Mouse (Mus musculus) lung, embryonic 15.5 days (tissue): ENCODE data around the gene Lcmt1. TPM values are rescaled to one million over a fixed set of nuclear protein-coding genes. Genes with fewer than 3 reads are reported as not detected.

ENCODE experiments used
- ATAC-seq: fragments of 200-750 bp; cut with Nextera tagmentation; 2 replicates; pipeline ENCODE4 v1.8.0; 2017; ENCODE audit warnings: moderate number of reproducible peaks, borderline replicate concordance; ENCODE audit not compliant: low FRiP score, low TSS enrichment; ENCODE audit errors: extremely low read depth
- H3K27ac ChIP-seq: fragments of 300-500 bp; sonication (generic); 2 replicates; pipeline ENCODE4 v1.5.1; 2015; ENCODE audit warnings: moderate library complexity, mild to moderate bottlenecking, inconsistent platforms
- H3K27me3 ChIP-seq: fragments of 300-500 bp; sonication (generic); 2 replicates; pipeline ENCODE4 v1.6.1; 2015; ENCODE audit warnings: inconsistent platforms
- H3K36me3 ChIP-seq: fragments of 300-500 bp; sonication (generic); 2 replicates; pipeline ENCODE4 v1.6.1; 2015; ENCODE audit warnings: inconsistent platforms
- H3K4me1 ChIP-seq: fragments of 300-500 bp; sonication (generic); 2 replicates; pipeline ENCODE4 v1.6.1; 2015; ENCODE audit warnings: inconsistent platforms
- H3K4me2 ChIP-seq: fragments of 300-500 bp; sonication (generic); 2 replicates; pipeline ENCODE4 v1.6.1; 2015; ENCODE audit warnings: inconsistent platforms, mild to moderate bottlenecking, moderate library complexity
- H3K4me3 ChIP-seq: fragments of 300-500 bp; sonication (generic); 2 replicates; pipeline ENCODE4 v1.5.1; 2015; ENCODE audit warnings: mild to moderate bottlenecking, inconsistent platforms
- H3K9ac ChIP-seq: fragments of 300-500 bp; sonication (generic); 2 replicates; pipeline ENCODE4 v1.6.1; 2015; ENCODE audit warnings: inconsistent platforms
- H3K9me3 ChIP-seq: fragments of 300-500 bp; sonication (generic); 2 replicates; pipeline ENCODE4 v1.6.1; 2016; ENCODE audit warnings: inconsistent platforms
- WGBS: fragments of 180-500 bp; shearing (Covaris S2); methylation state at CpG from one replicate; pipeline ENCODE4 v1.1.7; 2015; 5-methylcytosine and 5-hydroxymethylcytosine counted together
- polyA plus RNA-seq: library from polyadenylated mRNA; unstranded; fragments of >200 nt; fragmentation: Nextera tagmentation; extraction: Ambion mirVana; gene quantifications from 2 replicates; pipeline ENCODE4 v1.2.1, GENCODE M21; 2015

Gene Lcmt1
- polyA plus RNA-seq, 1 experiment from 2014 or later, result 48.5 TPM

DNA sequence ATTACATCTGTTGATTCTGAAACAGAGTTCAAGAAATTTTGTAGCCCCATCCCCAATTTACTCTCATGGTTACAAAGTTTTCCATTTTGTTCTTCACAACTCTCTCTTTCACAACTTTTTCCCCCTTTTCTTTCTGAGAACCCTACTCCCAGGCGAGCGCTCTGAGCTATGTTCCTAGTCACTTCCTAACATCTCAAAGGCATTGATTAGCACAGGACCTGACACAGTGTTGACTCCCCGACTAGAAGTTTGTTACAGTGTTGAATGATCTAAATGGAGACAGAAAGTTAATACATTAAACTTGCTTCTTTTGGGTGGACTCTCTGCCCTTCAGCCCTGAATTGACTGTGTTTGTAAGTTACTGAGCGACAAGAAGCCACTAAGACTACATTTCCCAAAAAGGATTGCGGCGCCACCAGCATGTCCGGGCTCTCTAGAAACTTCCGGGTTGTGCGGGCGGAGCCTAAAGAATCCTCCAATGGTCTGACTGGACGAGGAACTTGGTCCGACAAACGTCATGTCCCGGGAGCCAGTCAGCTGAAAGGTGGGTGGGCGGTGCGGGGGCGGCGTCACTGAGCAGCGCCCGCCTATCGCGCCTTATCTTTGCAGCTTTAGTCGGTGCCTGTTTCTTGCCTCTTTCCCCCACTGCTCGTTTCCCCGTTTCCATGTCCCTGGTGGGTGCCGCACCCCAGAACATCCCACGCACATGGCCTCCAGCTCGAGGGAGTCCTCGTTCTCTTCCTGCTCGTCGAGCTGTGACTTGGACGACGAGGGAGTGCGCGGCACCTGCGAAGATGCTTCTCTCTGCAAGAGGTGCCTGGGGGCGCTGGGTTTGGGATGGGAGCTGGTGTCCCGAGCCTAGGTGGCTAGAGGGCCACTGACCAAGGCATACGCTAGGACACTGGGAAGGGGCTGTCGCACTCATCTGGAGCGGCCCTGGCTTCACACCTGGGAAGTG, 8.1 kb downstream of the Lcmt1 start:
- Histone ChIP-seq H3K36me3 (no peaks in the 10 kb centered on the region), H3K4me2 (peak overlapping the region; percentile 90), H3K9me3 (no peaks in the 10 kb centered on the region), H3K4me3 (peak overlapping the region; percentile 64), H3K27me3 (no peaks in the 10 kb centered on the region), H3K27ac (no peak overlapping the region), H3K9ac (peak overlapping the region; percentile 59), H3K4me1 (peaks cover 16% of the 10 kb centered on the region)
- peak; percentile 100 for ATAC-seq
- WGBS, result 4% methylated on average over 41 of the region's 41 CpGs

DNA sequence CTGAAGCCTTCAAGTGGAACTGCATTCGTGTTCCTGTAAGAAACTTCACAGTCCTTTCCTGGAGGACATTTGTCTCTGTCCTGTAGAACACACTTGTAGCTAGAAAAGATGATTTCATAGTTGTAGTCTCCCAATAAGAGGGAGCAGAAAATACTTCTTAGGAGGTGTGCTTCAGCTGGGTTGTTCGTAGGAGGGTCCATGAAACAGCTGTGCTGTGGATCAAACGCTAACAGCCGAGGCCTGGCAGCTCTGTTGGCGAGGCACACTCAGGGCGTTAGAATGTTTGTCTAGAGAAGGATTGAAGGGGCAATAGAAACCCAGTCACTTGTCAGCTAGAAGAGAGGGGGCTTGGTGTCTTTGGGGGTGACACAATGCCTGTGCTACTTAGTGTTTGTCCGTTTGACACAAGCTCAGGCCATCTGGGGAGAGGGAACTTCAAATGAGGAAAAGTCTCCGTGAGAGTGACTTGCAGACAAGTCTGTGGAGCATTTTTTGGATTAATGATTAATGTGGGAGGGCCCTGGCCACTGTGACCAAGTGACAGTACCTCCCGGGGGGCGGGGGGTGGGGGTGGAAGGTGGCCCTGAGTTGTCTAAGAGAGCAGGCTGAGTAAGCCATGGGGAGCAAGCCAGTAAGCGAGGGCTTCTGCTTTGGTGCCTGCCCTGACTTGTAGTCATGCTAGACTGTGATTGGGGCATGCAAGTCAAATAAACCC, 16.3 kb downstream of the Lcmt1 start:
- no peaks in the 10 kb centered on the region for H3K9me3 ChIP-seq
- H3K27ac ChIP-seq, result peak overlapping the region; percentile 69
- no peaks in the 10 kb centered on the region for H3K27me3 ChIP-seq
- no peak overlapping the region for H3K4me2 ChIP-seq
- H3K4me1 ChIP-seq, result no peaks in the 10 kb centered on the region
- 50% methylated on average over 11 of the region's 11 CpGs for WGBS
- H3K36me3 ChIP-seq, result no peaks in the 10 kb centered on the region
- ATAC-seq, result peak; percentile 35; the same call in 1 of the 2 replicates
- H3K4me3 ChIP-seq, result no peak overlapping the region
- no peak overlapping the region for H3K9ac ChIP-seq

DNA sequence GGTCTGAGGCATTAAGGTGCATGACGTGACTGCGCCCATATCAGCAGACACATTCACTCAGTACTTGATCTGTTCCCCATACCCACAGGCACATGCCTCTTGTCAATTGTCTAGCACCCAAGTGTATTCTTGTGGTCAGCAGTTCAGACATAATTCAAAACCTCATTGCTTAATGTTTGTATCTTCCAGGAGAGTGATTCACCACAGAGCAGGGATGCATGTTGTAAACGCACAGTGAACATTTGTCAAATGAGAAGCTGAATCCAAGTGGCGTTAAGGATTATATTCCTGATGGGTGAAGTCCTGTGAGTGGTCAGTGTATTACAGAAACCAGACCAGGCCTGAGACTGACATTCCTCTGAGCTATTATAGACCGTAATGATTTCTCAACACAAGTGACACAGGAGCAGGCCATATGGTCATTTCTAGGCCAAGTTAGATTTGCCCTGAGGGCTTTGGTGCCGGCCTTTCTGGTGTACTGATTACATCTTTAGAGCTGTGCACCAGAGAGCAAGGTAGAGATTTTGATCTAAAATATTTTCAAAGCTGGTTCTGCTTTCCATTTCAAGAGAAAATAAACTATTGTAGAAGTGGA, 20.2 kb downstream of the Lcmt1 start:
- no peaks in the 10 kb centered on the region for H3K27me3 ChIP-seq
- 0 out of 2 replicates have a peak, but pooled peaks cover 2% of the 10 kb centered on the region for H3K36me3 ChIP-seq
- H3K4me3 ChIP-seq, result no peak overlapping the region
- H3K9me3 ChIP-seq, result no peaks in the 10 kb centered on the region
- ATAC-seq, result no peak
- no peak overlapping the region for H3K4me2 ChIP-seq
- H3K9ac ChIP-seq, result no peak overlapping the region
- 87% methylated on average over 6 of the region's 6 CpGs for WGBS
- no peaks in the 10 kb centered on the region for H3K4me1 ChIP-seq
- no peak overlapping the region for H3K27ac ChIP-seq

DNA sequence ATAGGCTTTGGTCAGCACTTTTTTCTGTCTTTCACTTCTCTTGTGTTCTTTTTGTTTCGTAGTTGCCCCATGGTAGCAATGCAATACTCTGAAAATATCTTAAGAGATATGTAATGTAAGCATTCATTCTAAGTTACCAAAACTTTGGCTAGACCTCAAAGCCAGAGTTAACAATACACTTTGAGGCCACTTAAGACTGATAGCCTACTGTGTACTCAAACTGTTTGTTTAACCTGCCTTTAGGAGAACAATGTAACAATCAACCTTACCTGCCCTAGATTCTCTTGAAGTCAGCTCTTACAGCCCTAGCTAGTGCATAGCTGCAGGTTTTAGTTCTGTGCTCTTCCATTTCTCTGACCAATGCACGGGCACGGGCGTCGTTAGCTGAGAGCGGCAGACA, 24.7 kb downstream of the Lcmt1 start:
- Histone ChIP-seq H3K36me3 (0 out of 2 replicates have a peak, but pooled peaks cover 2% of the 10 kb centered on the region), H3K9ac (no peak overlapping the region), H3K4me1 (no peaks in the 10 kb centered on the region), H3K4me3 (no peak overlapping the region), H3K27me3 (no peaks in the 10 kb centered on the region), H3K9me3 (no peaks in the 10 kb centered on the region), H3K27ac (no peak overlapping the region), H3K4me2 (no peak overlapping the region)
- 64% methylated on average over 6 of the region's 6 CpGs for WGBS
- ATAC-seq, result no peak

DNA sequence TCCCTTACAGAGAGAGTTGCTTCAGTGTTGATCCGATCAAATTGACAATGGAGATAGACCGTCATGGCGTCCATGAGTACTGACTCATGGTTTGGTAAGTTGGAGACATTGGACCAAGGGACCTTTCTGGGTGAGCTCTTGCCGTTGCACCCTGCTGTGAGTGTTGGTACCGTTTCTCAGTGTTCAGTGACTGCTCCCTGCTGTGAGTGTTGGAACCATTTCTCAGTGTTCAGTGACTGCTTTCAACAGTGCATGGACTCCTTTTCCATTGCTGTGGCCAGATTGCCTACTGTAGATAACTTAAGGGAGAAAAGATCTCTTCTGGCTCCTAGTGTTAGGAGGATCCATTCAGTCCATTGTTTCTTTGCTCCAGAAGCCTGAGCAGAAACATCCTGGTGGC, 27.3 kb downstream of the Lcmt1 start:
- Histone ChIP-seq H3K27me3 (no peaks in the 10 kb centered on the region), H3K4me2 (no peak overlapping the region), H3K4me1 (no peaks in the 10 kb centered on the region), H3K4me3 (no peak overlapping the region), H3K9me3 (no peaks in the 10 kb centered on the region), H3K36me3 (0 out of 2 replicates have a peak, but pooled peaks cover 2% of the 10 kb centered on the region), H3K9ac (no peak overlapping the region), H3K27ac (no peak overlapping the region)
- 88% methylated on average over 5 of the region's 5 CpGs for WGBS
- ATAC-seq, result no peak

DNA sequence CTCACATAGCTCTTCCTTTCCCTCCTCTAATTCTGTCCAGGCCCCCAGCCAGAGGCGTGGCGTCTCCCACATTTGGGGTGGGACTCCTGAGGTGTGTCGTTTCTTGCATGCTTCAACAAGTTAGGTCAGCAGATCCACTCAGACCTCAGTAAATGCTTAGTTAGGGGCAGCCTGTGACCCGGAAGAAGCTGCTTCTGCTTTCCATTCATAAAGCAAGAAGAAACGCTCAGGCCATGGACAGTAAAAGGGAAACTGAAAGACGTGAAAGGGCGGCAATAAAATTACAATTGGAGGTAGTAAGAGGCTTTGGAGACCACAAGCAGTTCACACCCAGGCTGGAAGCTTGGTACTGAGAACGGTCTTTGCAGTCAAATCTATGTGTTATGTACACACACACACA, 27.8 kb downstream of the Lcmt1 start:
- ATAC-seq, result no peak
- WGBS, result 74% methylated on average over 8 of the region's 8 CpGs
- Histone ChIP-seq H3K9me3 (no peaks in the 10 kb centered on the region), H3K36me3 (0 out of 2 replicates have a peak, but pooled peaks cover 2% of the 10 kb centered on the region), H3K27ac (no peak overlapping the region), H3K9ac (no peak overlapping the region), H3K27me3 (no peaks in the 10 kb centered on the region), H3K4me1 (no peaks in the 10 kb centered on the region), H3K4me3 (no peak overlapping the region), H3K4me2 (no peak overlapping the region)

DNA sequence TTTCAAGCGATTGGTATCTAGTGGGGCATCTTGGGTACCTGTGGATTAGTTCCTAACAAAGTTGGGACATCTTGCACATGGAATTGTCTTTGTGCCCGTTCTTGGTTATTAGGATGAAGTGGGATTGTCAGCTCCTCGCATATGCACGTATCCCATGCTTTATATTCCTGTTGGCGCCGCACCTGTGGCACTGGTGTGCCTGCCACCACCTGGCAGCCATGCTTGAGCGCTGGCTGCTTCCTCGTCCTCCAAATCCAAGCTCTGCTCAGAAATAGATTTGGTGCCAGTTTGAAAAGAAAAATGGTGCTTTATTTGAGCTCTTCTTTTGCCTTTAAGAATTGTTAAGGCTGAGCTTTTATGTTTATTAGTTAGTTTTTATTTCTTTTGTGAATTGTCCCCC, 28.3 kb downstream of the Lcmt1 start:
- ATAC-seq, result no peak
- no peak overlapping the region for H3K27ac ChIP-seq
- no peaks in the 10 kb centered on the region for H3K9me3 ChIP-seq
- no peaks in the 10 kb centered on the region for H3K4me1 ChIP-seq
- no peak overlapping the region for H3K9ac ChIP-seq
- 87% methylated on average over 8 of the region's 8 CpGs for WGBS
- H3K36me3 ChIP-seq, result no peaks in the 10 kb centered on the region
- no peak overlapping the region for H3K4me2 ChIP-seq
- H3K27me3 ChIP-seq, result no peaks in the 10 kb centered on the region
- no peak overlapping the region for H3K4me3 ChIP-seq

DNA sequence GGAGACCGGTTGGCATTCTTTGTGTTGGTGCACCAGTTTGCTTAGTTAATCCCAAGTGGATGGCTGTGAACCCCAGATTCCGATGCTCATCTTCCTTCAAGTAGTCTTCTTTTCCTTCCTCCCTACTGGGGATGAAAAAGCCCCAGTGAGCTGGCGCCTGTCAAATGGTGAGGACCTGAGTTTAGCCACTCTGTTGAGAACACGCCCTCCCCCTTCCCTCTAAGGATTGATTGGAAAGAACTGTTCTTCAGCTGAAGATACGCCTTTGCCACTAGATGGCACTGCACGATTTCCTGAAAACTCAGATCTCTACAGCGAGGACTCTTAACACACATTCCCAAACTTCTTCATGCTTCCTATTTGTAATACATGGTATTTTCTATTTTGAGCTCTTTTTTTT, 29.2 kb downstream of the Lcmt1 start:
- Histone ChIP-seq H3K4me1 (no peaks in the 10 kb centered on the region), H3K4me2 (no peak overlapping the region), H3K36me3 (no peaks in the 10 kb centered on the region), H3K9me3 (no peaks in the 10 kb centered on the region), H3K4me3 (no peak overlapping the region), H3K27ac (no peak overlapping the region), H3K27me3 (no peaks in the 10 kb centered on the region), H3K9ac (no peak overlapping the region)
- 22% methylated on average over 7 of the region's 7 CpGs for WGBS
- peak; percentile 46; the same call in 1 of the 2 replicates for ATAC-seq

DNA sequence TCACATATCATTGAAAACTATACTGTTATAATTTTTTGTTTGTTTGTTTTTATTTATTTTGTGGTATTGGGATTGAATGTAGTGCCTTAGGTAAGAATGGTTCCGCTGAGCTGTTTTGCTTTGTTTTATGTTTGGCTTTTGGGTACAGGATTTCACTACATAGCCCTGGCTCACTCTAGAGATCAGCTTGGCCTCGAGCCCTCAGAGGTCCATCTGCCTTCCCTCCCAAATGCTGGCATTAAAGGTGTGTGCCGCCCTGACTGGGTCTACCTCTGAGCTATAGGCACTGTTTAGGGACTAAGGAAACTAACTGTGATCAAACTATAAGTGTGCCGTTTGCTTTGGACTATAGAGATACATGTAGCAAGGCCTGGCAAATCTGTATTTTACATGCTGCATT, 29.7 kb downstream of the Lcmt1 start:
- Histone ChIP-seq H3K4me3 (no peak overlapping the region), H3K9ac (no peak overlapping the region), H3K36me3 (no peaks in the 10 kb centered on the region), H3K4me1 (no peaks in the 10 kb centered on the region), H3K4me2 (no peak overlapping the region), H3K27ac (no peak overlapping the region), H3K9me3 (no peaks in the 10 kb centered on the region), H3K27me3 (no peaks in the 10 kb centered on the region)
- WGBS, result 84% methylated on average over 4 of the region's 4 CpGs
- no peak for ATAC-seq

DNA sequence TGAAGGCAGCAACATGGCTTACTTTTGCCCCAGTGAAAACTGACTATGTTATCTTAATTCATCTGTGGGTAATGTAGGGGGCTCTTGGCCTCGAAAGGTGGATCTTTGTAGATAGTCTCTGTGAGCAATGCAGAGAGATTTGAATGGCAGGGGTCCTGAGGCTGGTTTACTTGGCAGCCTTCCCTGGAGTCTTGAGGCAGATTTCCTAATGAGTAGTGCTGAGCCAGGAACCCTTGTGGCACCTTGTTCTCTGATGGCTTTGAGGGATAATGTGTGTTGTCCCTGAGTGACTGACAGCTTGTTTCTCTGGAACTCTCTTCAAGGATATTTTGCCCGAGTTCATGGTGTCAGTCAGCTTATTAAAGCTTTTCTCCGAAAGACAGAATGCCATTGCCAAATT, 31.5 kb downstream of the Lcmt1 start:
- no peak overlapping the region for H3K4me2 ChIP-seq

DNA sequence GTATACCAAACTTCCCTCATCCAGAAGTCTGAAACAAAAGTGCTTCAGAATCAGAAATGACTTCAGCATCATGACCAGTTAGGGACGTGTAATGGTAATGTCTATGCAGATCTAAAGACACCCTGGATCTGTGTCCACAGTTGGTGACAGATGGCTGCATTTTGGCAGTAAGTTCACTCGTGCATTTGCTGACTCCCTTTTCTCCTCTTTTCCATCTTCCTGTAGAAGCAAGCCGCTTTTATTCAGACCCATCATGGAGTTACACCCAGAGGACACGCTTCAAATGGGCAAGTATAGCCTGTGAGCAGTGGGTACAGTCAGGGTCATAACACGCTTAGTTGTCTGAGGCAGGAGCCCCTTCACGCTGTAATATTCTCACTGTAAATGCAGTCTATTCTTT, 34.6 kb downstream of the Lcmt1 start:
- H3K4me1 ChIP-seq, result no peaks in the 10 kb centered on the region
- no peaks in the 10 kb centered on the region for H3K27me3 ChIP-seq
- no peaks in the 10 kb centered on the region for H3K9me3 ChIP-seq
- H3K4me3 ChIP-seq, result no peak overlapping the region
- H3K36me3 ChIP-seq, result peaks cover 3% of the 10 kb centered on the region; the same call in 1 of the 2 replicates
- no peak overlapping the region for H3K9ac ChIP-seq
- ATAC-seq, result no peak
- no peak overlapping the region for H3K27ac ChIP-seq
- H3K4me2 ChIP-seq, result no peak overlapping the region
- WGBS, result 81% methylated on average over 6 of the region's 6 CpGs

More for the DNA sequence above, 31.5 kb downstream of the Lcmt1 start:
- no peak overlapping the region for H3K4me3 ChIP-seq
- H3K4me1 ChIP-seq, result no peaks in the 10 kb centered on the region
- 73% methylated on average over 3 of the region's 3 CpGs for WGBS
- H3K27me3 ChIP-seq, result no peaks in the 10 kb centered on the region
- no peak overlapping the region for H3K9ac ChIP-seq
- peaks cover 3% of the 10 kb centered on the region; the same call in 1 of the 2 replicates for H3K36me3 ChIP-seq
- no peak for ATAC-seq
- H3K9me3 ChIP-seq, result no peaks in the 10 kb centered on the region
- H3K27ac ChIP-seq, result no peak overlapping the region
